Mouse (Mus musculus) heart, embryonic 12.5 days (tissue): ENCODE results near the gene Mical3. TPM values are rescaled to one million over a fixed set of nuclear protein-coding genes. Genes with fewer than 3 reads are reported as not detected.
A peak's percentile ranks its signal among the peaks of the same experiment; 100 is the strongest.

Experiments used
- ATAC-seq: fragments of 200-750 bp; cut with Nextera tagmentation; 2 replicates; pipeline ENCODE4 v1.8.0; 2017; ENCODE audit warnings: moderate TSS enrichment, moderate library complexity; ENCODE audit not compliant: insufficient number of reproducible peaks, low FRiP score
- H3K27ac ChIP-seq: fragments of 300-500 bp; sonication (generic); 2 replicates; pipeline ENCODE4 v1.5.1; 2016; ENCODE audit warnings: mild to moderate bottlenecking, moderate library complexity; ENCODE audit not compliant: poor library complexity, severe bottlenecking
- H3K27me3 ChIP-seq: fragments of 300-500 bp; sonication (generic); replicated peaks from 2 replicates; pipeline ENCODE4 v1.6.1; 2016; ENCODE audit warnings: mild to moderate bottlenecking, moderate library complexity
- H3K36me3 ChIP-seq: fragments of 300-500 bp; sonication (generic); 2 replicates; pipeline ENCODE4 v1.6.1; 2016; ENCODE audit warnings: mild to moderate bottlenecking, moderate library complexity
- H3K4me1 ChIP-seq: fragments of 300-500 bp; sonication (generic); replicated peaks from 2 replicates; pipeline ENCODE4 v1.6.1; 2016; ENCODE audit warnings: mild to moderate bottlenecking
- H3K4me2 ChIP-seq: fragments of 300-500 bp; sonication (generic); 2 replicates; pipeline ENCODE4 v1.6.1; 2016; ENCODE audit warnings: mild to moderate bottlenecking, moderate library complexity
- H3K4me3 ChIP-seq: fragments of 300-500 bp; sonication (generic); 2 replicates; pipeline ENCODE4 v1.5.1; 2016; ENCODE audit warnings: mild to moderate bottlenecking
- H3K9ac ChIP-seq: fragments of 300-500 bp; sonication (generic); 2 replicates; pipeline ENCODE4 v1.6.1; 2016; ENCODE audit warnings: mild to moderate bottlenecking, moderate library complexity
- H3K9me3 ChIP-seq: fragments of 300-500 bp; sonication (generic); replicated peaks from 2 replicates; pipeline ENCODE4 v1.6.1; 2016; ENCODE audit warnings: mild to moderate bottlenecking, moderate library complexity
- WGBS: fragments of 180-500 bp; shearing (Covaris S2); methylation state at CpG from one replicate; pipeline ENCODE4 v1.1.7; 2016; 5-methylcytosine and 5-hydroxymethylcytosine counted together
- polyA plus RNA-seq: library from polyadenylated mRNA; unstranded; fragments of >200 nt; fragmentation: Nextera tagmentation; extraction: Ambion mirVana; gene quantifications from 2 replicates; pipeline ENCODE4 v1.2.1, GENCODE M21; 2016

Gene Mical3
- 37.4 and 39.5 TPM in 2 replicates for polyA plus RNA-seq

GRCm38 (mm10) chr6:121130773-121131172 lies at the start of gene Mical3:
TSS of gene Mical3 (minus strand) at chr6:121130999.
- Histone ChIP-seq H3K4me2 (peak within 1 kb of the TSS; percentile 87), H3K9ac (peak within 1 kb of the TSS; percentile 30), H3K4me1 (peaks cover 31% of the 10 kb centered on the region), H3K4me3 (peak within 1 kb of the TSS; percentile 41), H3K36me3 (no peaks in the 10 kb centered on the region), H3K27me3 (peaks cover 19% of the 10 kb centered on the region), H3K9me3 (no peaks in the 10 kb centered on the region), H3K27ac (no peak within 1 kb of the TSS)
- ATAC-seq, result no peak
- WGBS, result under 1% methylated on average over 17 of the region's 17 CpGs

GRCm38 (mm10) chr6:121179846-121180245 lies 49.0 kb upstream of the Mical3 start:
- Histone ChIP-seq H3K4me1 (peaks cover 26% of the 10 kb centered on the region), H3K27me3 (no peaks in the 10 kb centered on the region), H3K27ac (no peak overlapping the region), H3K4me2 (no peak overlapping the region), H3K36me3 (no peaks in the 10 kb centered on the region), H3K9ac (no peak overlapping the region), H3K9me3 (no peaks in the 10 kb centered on the region), H3K4me3 (no peak overlapping the region)
- 68% methylated on average over 7 of the region's 7 CpGs for WGBS
- no peak for ATAC-seq

- 55% methylated on average over 7 of the region's 7 CpGs for WGBS
- no peak for ATAC-seq
- Histone ChIP-seq H3K4me3 (no peak overlapping the region), H3K4me1 (peaks cover 18% of the 10 kb centered on the region), H3K9me3 (no peaks in the 10 kb centered on the region), H3K27ac (no peak overlapping the region), H3K4me2 (peak overlapping the region; percentile 32; the same call in 1 of the 2 replicates), H3K27me3 (no peaks in the 10 kb centered on the region), H3K9ac (no peak overlapping the region), H3K36me3 (no peaks in the 10 kb centered on the region)
These were observed 48.0 kb upstream of the Mical3 start for GRCm38 (mm10) chr6:121178700-121179358.

GRCm38 (mm10) chr6:121177118-121177708 lies 46.4 kb upstream of the Mical3 start:
- no peak overlapping the region for H3K4me2 ChIP-seq
- H3K9ac ChIP-seq, result no peak overlapping the region
- ATAC-seq, result no peak
- H3K27me3 ChIP-seq, result no peaks in the 10 kb centered on the region
- peaks cover 23% of the 10 kb centered on the region for H3K4me1 ChIP-seq
- H3K36me3 ChIP-seq, result no peaks in the 10 kb centered on the region
- H3K4me3 ChIP-seq, result no peak overlapping the region
- H3K9me3 ChIP-seq, result no peaks in the 10 kb centered on the region
- H3K27ac ChIP-seq, result no peak overlapping the region
- WGBS, result 82% methylated on average over 7 of the region's 7 CpGs

- H3K4me3 ChIP-seq, result no peak overlapping the region
- H3K27ac ChIP-seq, result no peak overlapping the region
- no peak overlapping the region for H3K9ac ChIP-seq
- H3K36me3 ChIP-seq, result no peaks in the 10 kb centered on the region
- H3K4me2 ChIP-seq, result no peak overlapping the region
- no peak for ATAC-seq
- H3K4me1 ChIP-seq, result peaks cover 23% of the 10 kb centered on the region
- no peaks in the 10 kb centered on the region for H3K27me3 ChIP-seq
- 66% methylated on average over 4 of the region's 4 CpGs for WGBS
- no peaks in the 10 kb centered on the region for H3K9me3 ChIP-seq
These were observed 45.9 kb upstream of the Mical3 start for GRCm38 (mm10) chr6:121176731-121177098.

GRCm38 (mm10) chr6:121176011-121176730 lies 45.4 kb upstream of the Mical3 start:
- Histone ChIP-seq H3K4me1 (peaks cover 24% of the 10 kb centered on the region), H3K4me3 (no peak overlapping the region), H3K9ac (no peak overlapping the region), H3K27ac (no peak overlapping the region), H3K4me2 (no peak overlapping the region), H3K27me3 (no peaks in the 10 kb centered on the region), H3K36me3 (no peaks in the 10 kb centered on the region), H3K9me3 (no peaks in the 10 kb centered on the region)
- 40% methylated on average over 14 of the region's 14 CpGs for WGBS
- ATAC-seq, result no peak

- no peaks in the 10 kb centered on the region for H3K9me3 ChIP-seq
- H3K4me2 ChIP-seq, result no peak overlapping the region
- H3K4me3 ChIP-seq, result no peak overlapping the region
- no peak overlapping the region for H3K9ac ChIP-seq
- peaks cover 32% of the 10 kb centered on the region for H3K4me1 ChIP-seq
- H3K36me3 ChIP-seq, result no peaks in the 10 kb centered on the region
- ATAC-seq, result no peak
- WGBS, result 90% methylated on average over 6 of the region's 6 CpGs
- no peak overlapping the region for H3K27ac ChIP-seq
- H3K27me3 ChIP-seq, result no peaks in the 10 kb centered on the region
These were observed 44.0 kb upstream of the Mical3 start for GRCm38 (mm10) chr6:121174761-121175160.

- H3K36me3 ChIP-seq, result no peaks in the 10 kb centered on the region
- ATAC-seq, result peak; percentile 65
- WGBS, result 21% methylated on average over 5 of the region's 5 CpGs
- H3K27me3 ChIP-seq, result no peaks in the 10 kb centered on the region
- H3K27ac ChIP-seq, result peak overlapping the region; percentile 91
- no peaks in the 10 kb centered on the region for H3K9me3 ChIP-seq
- no peak overlapping the region for H3K4me3 ChIP-seq
- H3K4me2 ChIP-seq, result peak overlapping the region; percentile 36
- peak overlapping the region; percentile 55; the same call in 1 of the 2 replicates for H3K9ac ChIP-seq
- H3K4me1 ChIP-seq, result peaks cover 29% of the 10 kb centered on the region
These were observed 42.7 kb upstream of the Mical3 start for GRCm38 (mm10) chr6:121173471-121173870.

- 57% methylated on average over 6 of the region's 6 CpGs for WGBS
- H3K9me3 ChIP-seq, result no peaks in the 10 kb centered on the region
- peak overlapping the region; percentile 29; the same call in 1 of the 2 replicates for H3K27ac ChIP-seq
- H3K4me2 ChIP-seq, result no peak overlapping the region
- peaks cover 26% of the 10 kb centered on the region for H3K4me1 ChIP-seq
- H3K27me3 ChIP-seq, result no peaks in the 10 kb centered on the region
- H3K36me3 ChIP-seq, result no peaks in the 10 kb centered on the region
- no peak overlapping the region for H3K9ac ChIP-seq
- 0 out of 2 replicates have a peak, but pooled peaks have one; percentile 33 for ATAC-seq
- no peak overlapping the region for H3K4me3 ChIP-seq
These were observed 40.3 kb upstream of the Mical3 start for GRCm38 (mm10) chr6:121171102-121171501.

- H3K4me2 ChIP-seq, result no peak overlapping the region
- H3K4me1 ChIP-seq, result peaks cover 21% of the 10 kb centered on the region
- H3K27ac ChIP-seq, result no peak overlapping the region
- H3K9ac ChIP-seq, result no peak overlapping the region
- no peaks in the 10 kb centered on the region for H3K36me3 ChIP-seq
- H3K4me3 ChIP-seq, result no peak overlapping the region
- WGBS, result 69% methylated on average over 7 of the region's 7 CpGs
- no peak for ATAC-seq
- H3K9me3 ChIP-seq, result no peaks in the 10 kb centered on the region
- H3K27me3 ChIP-seq, result no peaks in the 10 kb centered on the region
These were observed 36.7 kb upstream of the Mical3 start for GRCm38 (mm10) chr6:121167381-121167975.

GRCm38 (mm10) chr6:121166098-121166552 lies 35.3 kb upstream of the Mical3 start:
- no peaks in the 10 kb centered on the region for H3K27me3 ChIP-seq
- no peak overlapping the region for H3K4me2 ChIP-seq
- WGBS, result 37% methylated on average over 10 of the region's 10 CpGs
- H3K36me3 ChIP-seq, result no peaks in the 10 kb centered on the region
- H3K27ac ChIP-seq, result no peak overlapping the region
- no peak overlapping the region for H3K9ac ChIP-seq
- H3K9me3 ChIP-seq, result no peaks in the 10 kb centered on the region
- no peak overlapping the region for H3K4me3 ChIP-seq
- H3K4me1 ChIP-seq, result peaks cover 19% of the 10 kb centered on the region
- no peak for ATAC-seq
